23 mouse cellular contexts compared by ENCODE assay signal in genomic region chr12:48612066-48612465, GRCm38 (mm10).
A peak's percentile ranks its signal among the peaks of the same experiment; 100 is the strongest.
DNase-seq lines count a peak whose midpoint lies in the region; ATAC-seq and TF ChIP-seq lines count a peak whose summit lies in the region.
"Had no signal": no experiment of that assay in that cellular context is flagged by ENCODE, and none has a peak within 500 bp of the region (broad histone marks: within the 10 kb centered on the region; RNA-seq: fewer than 3 reads in every experiment).

No protein-coding gene starts in this region.

- no peak for TF ChIP-seq CTCF in lung, embryonic 14.5 days (IDR thresholded peaks at IDR 0.05; ENCODE audit: low read depth)
- no peak for TF ChIP-seq CTCF in brain, embryonic 14.5 days (IDR thresholded peaks at IDR 0.05; ENCODE audit: borderline replicate concordance, extremely low read depth, insufficient read depth, insufficient read length)

- H3K27ac ChIP-seq in forebrain, embryonic 16.5 days (ENCODE audit: low read length): no peak overlapping the region
- no peak overlapping the region for H3K27ac ChIP-seq in forebrain, embryonic 10.5 days
- H3K27ac ChIP-seq in lung, embryonic 14.5 days (ENCODE audit: low read depth): no peak overlapping the region
- H3K27ac ChIP-seq: embryonic facial prominence, embryonic 12.5 days; heart, embryonic 15.5 days; hindbrain, embryonic 10.5 days; limb, embryonic 12.5 days; midbrain, embryonic 13.5 days; stomach, postnatal 0 days had no signal

- 66% methylated on average over 5 of the region's 5 CpGs for WGBS in forebrain, embryonic 16.5 days
- 91% methylated on average over 5 of the region's 5 CpGs for WGBS in forebrain, embryonic 10.5 days
- 70% methylated on average over 5 of the region's 5 CpGs for WGBS in lung, embryonic 14.5 days

- H3K9ac ChIP-seq in forebrain, embryonic 16.5 days (replicated peaks; ENCODE audit: low read depth, low read length): no peak overlapping the region
- no peak overlapping the region for H3K9ac ChIP-seq in lung, embryonic 14.5 days
- H3K9ac ChIP-seq: embryonic facial prominence, embryonic 12.5 days; heart, embryonic 15.5 days; limb, embryonic 12.5 days; liver, postnatal 0 days; midbrain, embryonic 13.5 days had no signal

- H3K27me3 ChIP-seq in forebrain, embryonic 16.5 days (replicated peaks; ENCODE audit: control insufficient read depth, insufficient read depth, low read length): no peaks in the 10 kb centered on the region
- no peaks in the 10 kb centered on the region for H3K27me3 ChIP-seq in forebrain, embryonic 10.5 days (ENCODE audit: poor library complexity, severe bottlenecking)
- H3K27me3 ChIP-seq in lung, embryonic 14.5 days (ENCODE audit: insufficient read depth, low read length): no peaks in the 10 kb centered on the region
- H3K27me3 ChIP-seq: embryonic facial prominence, embryonic 12.5 days; heart, embryonic 15.5 days; limb, embryonic 12.5 days; megakaryocyte, embryonic 14.5 days; midbrain, embryonic 13.5 days had no signal

- no peak overlapping the region for H3K4me3 ChIP-seq in forebrain, embryonic 16.5 days (replicated peaks; ENCODE audit: low read length)
- H3K4me3 ChIP-seq in forebrain, embryonic 10.5 days: no peak overlapping the region
- H3K4me3 ChIP-seq in lung, embryonic 14.5 days (ENCODE audit: low read depth, low read length): no peak overlapping the region
- H3K4me3 ChIP-seq: embryonic facial prominence, embryonic 12.5 days; heart, embryonic 15.5 days; hindbrain, embryonic 10.5 days; limb, embryonic 12.5 days; megakaryocyte, embryonic 14.5 days; midbrain, embryonic 13.5 days had no signal

- peak; percentile 28; the same call in 1 of the 2 replicates for ATAC-seq in forebrain, embryonic 16.5 days
- ATAC-seq in lung, embryonic 14.5 days (ENCODE audit: insufficient read depth): no peak
- ATAC-seq: intestine, postnatal 0 days; liver, postnatal 0 days; midbrain, embryonic 13.5 days had no signal

- H3K36me3 ChIP-seq in forebrain, embryonic 16.5 days (ENCODE audit: control insufficient read depth, insufficient read depth): no peaks in the 10 kb centered on the region
- H3K36me3 ChIP-seq in forebrain, embryonic 10.5 days (replicated peaks): no peaks in the 10 kb centered on the region
- H3K36me3 ChIP-seq in lung, embryonic 14.5 days (ENCODE audit: insufficient read depth): no peaks in the 10 kb centered on the region
- H3K36me3 ChIP-seq: embryonic facial prominence, embryonic 12.5 days; heart, embryonic 15.5 days; hindbrain, embryonic 10.5 days; limb, embryonic 12.5 days; midbrain, embryonic 13.5 days had no signal

- no peak overlapping the region for H3K4me2 ChIP-seq in forebrain, embryonic 16.5 days (ENCODE audit: low read length)
- H3K4me2 ChIP-seq in lung, embryonic 14.5 days: no peak overlapping the region
- H3K4me2 ChIP-seq: embryonic facial prominence, embryonic 12.5 days; heart, embryonic 15.5 days; limb, embryonic 12.5 days; liver, embryonic 11.5 days; midbrain, embryonic 13.5 days had no signal

- DNase-seq in forebrain, embryonic 10.5 days (ENCODE audit: extremely low spot score, low spot score): no peak
- peak; percentile 1 for DNase-seq in lung, embryonic 14.5 days
- DNase-seq in lung, postnatal 4 days: no peak
- DNase-seq in brain, embryonic 14.5 days (ENCODE audit: low read depth): peak; percentile 52
- peak; percentile 10 for DNase-seq in gastrocnemius, postnatal 25 days
- no peak for DNase-seq in layer of hippocampus, postnatal 36 days
- DNase-seq: adrenal gland, adult 8-10 months; cerebellum, adult 18-20 months; cerebellum, postnatal 14 days; kidney, postnatal 25 days; liver, postnatal 0 days; lung, postnatal 14 days; thymus, adult 2 months had no signal

- no peaks in the 10 kb centered on the region for H3K9me3 ChIP-seq in forebrain, embryonic 16.5 days (ENCODE audit: control insufficient read depth, low read length)
- no peaks in the 10 kb centered on the region for H3K9me3 ChIP-seq in forebrain, embryonic 10.5 days
- H3K9me3 ChIP-seq in lung, embryonic 14.5 days (ENCODE audit: low read depth, low read length): no peaks in the 10 kb centered on the region
- H3K9me3 ChIP-seq: embryonic facial prominence, embryonic 12.5 days; heart, embryonic 15.5 days; hindbrain, embryonic 10.5 days; limb, embryonic 12.5 days; midbrain, embryonic 13.5 days had no signal

- TF ChIP-seq POLR2A in brain, embryonic 14.5 days (IDR thresholded peaks at IDR 0.05; ENCODE audit: borderline replicate concordance, extremely low read depth, insufficient read depth, insufficient read length, poor library complexity, severe bottlenecking): no peak

- no peaks in the 10 kb centered on the region for H3K4me1 ChIP-seq in forebrain, embryonic 16.5 days (replicated peaks; ENCODE audit: control insufficient read depth, insufficient read depth, low read length)
- H3K4me1 ChIP-seq in forebrain, embryonic 10.5 days: no peaks in the 10 kb centered on the region
- no peaks in the 10 kb centered on the region for H3K4me1 ChIP-seq in lung, embryonic 14.5 days (ENCODE audit: insufficient read depth)
- H3K4me1 ChIP-seq: embryonic facial prominence, embryonic 12.5 days; heart, embryonic 15.5 days; hindbrain, embryonic 10.5 days; limb, embryonic 12.5 days; megakaryocyte, embryonic 14.5 days; midbrain, embryonic 13.5 days had no signal

Comparison
In these comparisons a context has a peak if more than half of its experiments do, and no peak if none do; other contexts are left out.
1. DNase-seq: peak in lung, embryonic 14.5 days (single experiment), brain, embryonic 14.5 days (single experiment) and gastrocnemius, postnatal 25 days (single experiment); none in forebrain, embryonic 10.5 days (single experiment), lung, postnatal 4 days (0 of 2) and layer of hippocampus, postnatal 36 days (0 of 2).